Mouse (Mus musculus): ENCODE data around the gene Cdk13.

- TF ChIP-seq CTCF (IDR thresholded peaks at IDR 0.05; ENCODE audit: low read depth, low read length) (no peak), EP300 (IDR thresholded peaks at IDR 0.05; ENCODE audit: insufficient read depth, low read depth, low read length) (no peak)
Measured at GRCm38 (mm10) chr13:17728798-17729197, 76.1 kb downstream of the Cdk13 start.
